Mouse (Mus musculus) thymus, postnatal 25 days (tissue): ENCODE results near the gene Tmem204.
"Not testable (repeated sequence)": the region's sequence is repeated elsewhere in the genome, so short reads cannot be mapped to it uniquely, and the experiment has no call there.

Experiments used
- DNase-seq: peaks from one replicate; pipeline ENCODE4 v3.0.0; 2022

Tmem204 gene

DNA sequence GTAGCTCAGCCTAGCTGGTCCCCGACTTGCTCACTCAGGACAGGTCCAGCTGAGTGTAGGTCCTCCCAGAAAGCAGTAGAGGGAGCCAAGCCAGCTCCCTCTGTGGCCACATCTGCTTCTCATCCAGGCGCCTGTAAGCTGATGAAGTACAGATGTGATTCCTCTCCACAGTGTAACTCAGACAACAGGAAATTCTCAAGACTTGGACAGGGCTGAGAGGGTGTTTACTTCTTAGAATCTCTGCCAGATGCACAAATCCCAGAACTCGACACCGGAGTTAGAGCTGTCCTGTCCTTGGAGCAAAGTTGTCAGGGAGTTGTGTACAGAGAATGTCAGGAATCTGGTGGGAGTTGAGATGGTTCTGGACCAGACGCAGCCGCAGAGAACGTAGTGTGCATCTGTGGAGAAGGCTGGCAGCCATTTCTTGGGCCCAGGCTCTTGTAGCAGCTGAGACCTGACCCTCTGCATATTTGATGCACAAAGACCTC lies at the start of gene Tmem204:
TSS of gene Tmem204 (minus strand) at position 148 of the 488 bp plus-strand sequence.
- DNase-seq, result no peak

DNA sequence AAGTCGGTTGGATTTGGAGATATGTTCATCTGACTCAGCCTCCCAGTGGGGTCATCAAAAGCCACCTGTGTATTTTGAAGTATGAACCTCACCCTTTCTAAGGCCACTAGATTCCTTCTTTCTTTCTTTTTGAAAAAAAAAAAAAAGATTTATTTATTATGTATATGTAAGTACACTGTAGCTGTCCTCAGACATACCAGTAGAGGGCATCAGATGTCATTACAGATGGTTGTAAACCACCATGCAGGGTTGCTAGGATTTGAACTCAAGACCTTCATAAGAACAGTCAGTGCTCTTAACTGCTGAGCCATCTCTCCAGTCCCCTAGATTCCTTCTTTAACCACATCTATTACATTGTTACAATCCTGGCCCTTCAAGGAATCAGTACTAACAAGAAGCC lies 46.7 kb upstream of the Tmem204 start:
- DNase-seq, result no peak

DNA sequence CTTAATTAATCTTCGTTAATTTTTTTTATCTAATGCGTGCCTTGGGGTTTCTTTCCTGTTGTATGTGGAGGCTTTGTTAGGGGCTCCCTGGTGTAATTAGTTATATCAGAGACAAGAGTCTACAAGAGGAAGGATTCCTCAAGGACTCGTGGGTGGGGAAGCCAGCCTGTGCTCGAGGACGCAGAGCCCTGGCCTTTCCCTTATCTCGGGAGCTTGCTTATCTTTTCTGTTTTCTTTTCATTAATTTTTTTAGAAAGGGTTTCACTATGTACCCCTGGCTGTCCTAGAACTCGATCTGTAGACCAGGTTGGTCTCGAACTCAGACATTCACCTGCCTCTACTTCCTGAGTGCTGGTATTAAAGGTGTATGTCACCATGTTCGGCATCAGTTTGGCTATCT lies 44.3 kb upstream of the Tmem204 start:
- DNase-seq, result no peak

DNA sequence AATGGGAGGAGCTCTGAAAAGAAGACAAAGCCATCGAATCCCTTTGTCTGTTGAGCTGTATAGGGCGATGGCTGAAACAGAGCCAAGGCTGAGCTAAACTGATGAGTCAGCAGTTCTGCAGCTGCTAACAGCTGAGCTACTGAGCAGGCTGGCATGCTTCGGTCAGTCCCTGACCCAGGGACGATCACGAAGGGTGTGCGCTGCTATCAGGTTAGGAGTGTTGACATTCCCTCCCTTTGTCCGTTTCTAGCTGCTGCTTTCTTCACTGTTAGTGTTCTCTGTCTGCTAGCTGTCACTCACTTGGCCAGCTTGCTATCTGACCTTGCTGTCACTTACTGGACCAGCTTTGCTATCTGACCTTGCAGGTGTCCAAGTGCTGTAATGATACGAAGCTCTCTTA lies 43.7 kb upstream of the Tmem204 start:
- DNase-seq, result no peak

DNA sequence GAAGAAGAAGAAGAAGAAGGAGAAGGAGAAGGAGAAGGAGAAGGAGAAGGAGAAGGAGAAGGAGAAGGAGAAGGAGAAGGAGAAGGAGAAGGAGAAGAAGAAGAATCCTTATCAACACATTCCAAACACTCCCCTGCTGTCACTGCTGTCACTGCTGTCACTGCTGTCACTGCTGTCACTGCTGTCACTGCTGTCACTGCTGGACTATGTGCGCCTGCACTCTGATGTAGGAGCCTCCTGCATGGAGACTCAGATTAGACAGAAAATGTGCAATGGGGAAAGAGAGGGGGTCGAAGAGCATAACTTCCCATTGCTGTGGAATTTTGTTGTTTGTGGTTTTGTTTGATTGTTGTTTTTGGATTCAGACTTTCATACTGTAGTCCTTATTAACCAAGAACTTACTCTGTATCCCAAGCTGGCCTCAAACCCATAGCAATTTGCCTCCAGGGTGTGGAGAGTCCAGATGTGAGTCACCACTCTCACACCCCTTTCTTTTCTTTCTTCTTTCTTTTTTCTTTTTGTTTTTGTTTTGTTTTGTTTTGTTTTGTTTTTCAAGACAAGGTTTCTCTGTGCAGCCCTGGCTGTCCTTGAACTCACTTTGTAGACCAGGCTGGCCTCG lies 42.2 kb upstream of the Tmem204 start:
- DNase-seq, result not testable (repeated sequence)

DNA sequence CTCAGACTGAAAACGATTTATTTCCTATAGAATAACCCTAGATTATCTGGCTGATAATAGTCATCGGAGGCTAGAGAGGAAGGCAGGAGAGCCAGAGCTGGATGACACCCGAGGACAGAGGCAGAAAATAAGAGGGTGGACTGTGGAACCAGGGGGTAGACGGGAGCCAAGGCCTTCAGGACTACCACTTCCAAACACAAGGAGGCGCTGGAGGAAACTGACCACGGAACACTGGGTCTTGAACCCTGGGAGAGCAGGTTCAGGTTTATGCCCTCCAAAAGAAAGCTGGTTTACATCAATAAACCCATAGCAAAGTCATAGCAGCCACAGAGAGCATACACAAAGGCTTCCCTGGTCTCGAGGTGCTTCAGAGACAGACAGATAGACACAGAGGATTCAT lies 40.6 kb upstream of the Tmem204 start:
- peak; percentile 52 for DNase-seq

DNA sequence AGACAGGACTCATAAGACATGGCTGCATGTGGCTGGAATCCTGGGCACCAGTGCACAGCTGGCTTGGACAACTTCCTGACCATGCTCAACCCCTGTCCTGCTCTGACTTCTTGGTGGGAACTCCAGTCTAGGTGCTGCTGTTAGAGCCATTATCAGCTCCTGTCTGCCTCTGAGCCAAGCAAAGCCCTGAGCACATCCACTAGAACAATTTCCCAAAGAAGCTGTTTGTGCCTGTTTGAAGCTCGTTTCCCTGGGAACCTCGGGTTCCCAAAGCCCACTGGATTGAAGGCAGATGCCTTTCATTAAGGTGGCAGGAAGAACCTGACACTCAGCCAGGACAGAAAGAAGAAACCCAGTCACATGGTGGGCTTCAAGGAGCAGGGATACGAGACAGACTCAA lies 37.0 kb upstream of the Tmem204 start, which contains the start of gene Ptx4:
TSS of gene Ptx4 (plus strand) at position 355 of the 400 bp plus-strand sequence.
- DNase-seq, result no peak

DNA sequence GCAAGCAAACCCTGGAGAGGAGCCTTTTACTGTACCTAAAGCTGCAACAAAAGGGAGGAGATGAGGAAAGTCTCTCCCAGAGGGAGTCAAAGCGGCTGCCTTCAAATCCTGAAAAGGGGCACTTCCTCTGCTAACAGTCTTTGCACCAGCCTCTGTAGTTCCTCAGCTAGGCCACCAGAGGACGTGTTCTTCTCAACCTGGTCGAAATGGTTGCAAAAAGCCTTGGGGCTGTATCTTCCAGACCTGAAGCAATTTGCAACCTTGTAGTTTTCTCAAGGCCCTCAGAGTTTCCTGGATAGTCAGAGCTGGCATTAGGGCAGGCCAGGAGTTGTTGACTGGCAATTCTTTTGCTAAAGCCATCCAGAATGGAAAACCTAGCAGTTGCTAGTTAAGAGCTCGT lies 33.9 kb upstream of the Tmem204 start:
- peak; percentile 33 for DNase-seq

DNA sequence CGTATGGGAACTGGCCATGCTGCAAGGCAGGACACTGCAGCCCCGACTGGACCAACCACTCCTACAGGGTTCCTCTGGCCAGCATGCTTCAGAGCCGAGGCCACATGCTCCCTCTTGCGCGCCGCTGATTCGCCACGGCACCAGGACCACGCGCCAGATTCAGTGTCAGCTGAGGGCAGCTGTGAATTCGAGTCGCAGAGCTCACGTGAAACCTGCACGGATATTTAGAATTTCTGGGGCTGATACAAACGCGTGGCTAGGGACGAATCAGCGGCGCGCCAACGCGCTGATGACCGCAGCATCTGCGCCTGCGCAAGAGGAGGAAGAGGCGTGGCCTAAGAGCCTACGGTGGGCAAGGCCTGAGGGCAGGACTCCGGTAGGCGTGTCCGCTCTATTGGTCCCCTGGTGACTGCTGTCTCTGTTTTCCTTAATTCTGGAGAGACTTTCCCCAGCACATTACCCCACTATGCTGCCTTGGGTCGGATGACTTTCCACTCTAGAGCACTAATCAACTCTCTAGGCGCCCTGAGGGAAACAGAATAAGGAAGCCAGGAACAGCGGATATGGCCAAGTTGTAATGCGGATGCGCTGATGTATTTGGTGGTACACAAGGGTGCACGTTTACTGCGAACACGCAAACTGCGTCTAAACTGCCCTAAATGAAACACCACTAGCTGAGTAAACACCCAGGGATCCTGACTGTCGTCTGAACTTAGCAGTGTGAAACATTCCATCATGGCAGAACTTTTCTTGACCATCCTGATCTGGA lies 32.5 kb upstream of the Tmem204 start, which contains the start of gene Telo2:
TSS of gene Telo2 (minus strand) at position 304 of the 769 bp plus-strand sequence.
- DNase-seq, result peak; percentile 93

DNA sequence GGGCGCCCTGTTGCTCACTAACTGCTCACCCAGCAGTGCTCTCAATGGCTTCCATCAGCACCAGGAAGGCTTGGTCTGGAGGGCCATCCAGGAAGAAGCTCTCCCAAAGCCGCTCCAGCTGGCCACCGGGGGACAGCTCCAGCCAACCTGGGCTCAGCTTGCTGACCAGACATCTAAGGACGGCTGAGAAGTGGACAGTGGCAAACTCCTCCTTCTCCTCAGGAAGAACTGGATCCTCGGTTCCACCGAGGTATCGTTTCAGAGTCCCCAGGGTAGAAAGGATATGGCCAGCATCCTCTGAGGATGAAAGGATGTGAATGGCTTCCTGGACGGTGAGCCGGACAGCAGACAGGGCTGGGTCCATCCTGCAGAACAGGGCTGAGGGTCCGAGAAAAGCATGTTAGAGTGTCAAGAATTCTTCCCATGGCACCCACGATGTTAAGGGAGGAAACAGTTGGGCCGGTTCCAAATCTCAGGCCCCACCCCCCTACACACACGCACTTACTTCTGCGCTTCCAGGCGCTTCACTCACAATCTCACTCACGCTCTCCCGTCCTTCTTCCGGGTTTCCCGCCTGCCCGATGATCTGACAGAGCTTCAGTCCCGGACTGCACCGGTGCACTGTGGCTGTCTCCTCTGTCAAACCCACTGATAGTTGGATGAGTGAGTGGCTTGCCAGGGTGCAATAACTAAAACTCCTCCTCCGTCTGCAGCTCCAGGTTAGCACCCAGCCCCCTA lies 31.7 kb upstream of the Tmem204 start:
- DNase-seq, result no peak

DNA sequence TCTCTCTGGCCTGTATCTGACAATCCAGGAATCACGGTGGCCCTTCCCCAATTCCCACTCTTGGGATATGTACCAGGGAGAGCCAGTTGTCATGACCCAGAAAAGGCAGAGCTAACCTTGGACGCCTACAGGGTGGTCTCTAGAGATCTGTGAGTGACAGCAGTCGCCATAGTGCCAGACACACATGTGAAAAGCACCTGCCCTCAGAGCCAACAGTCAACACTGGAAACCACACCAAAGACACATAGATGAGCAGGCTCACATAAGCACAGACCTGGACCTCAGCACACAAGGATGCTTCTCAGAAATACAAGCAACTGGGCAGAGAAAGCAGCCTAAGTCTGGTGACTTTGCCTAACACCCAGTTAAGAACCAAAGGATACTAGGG lies 29.0 kb upstream of the Tmem204 start:
- DNase-seq, result no peak

DNA sequence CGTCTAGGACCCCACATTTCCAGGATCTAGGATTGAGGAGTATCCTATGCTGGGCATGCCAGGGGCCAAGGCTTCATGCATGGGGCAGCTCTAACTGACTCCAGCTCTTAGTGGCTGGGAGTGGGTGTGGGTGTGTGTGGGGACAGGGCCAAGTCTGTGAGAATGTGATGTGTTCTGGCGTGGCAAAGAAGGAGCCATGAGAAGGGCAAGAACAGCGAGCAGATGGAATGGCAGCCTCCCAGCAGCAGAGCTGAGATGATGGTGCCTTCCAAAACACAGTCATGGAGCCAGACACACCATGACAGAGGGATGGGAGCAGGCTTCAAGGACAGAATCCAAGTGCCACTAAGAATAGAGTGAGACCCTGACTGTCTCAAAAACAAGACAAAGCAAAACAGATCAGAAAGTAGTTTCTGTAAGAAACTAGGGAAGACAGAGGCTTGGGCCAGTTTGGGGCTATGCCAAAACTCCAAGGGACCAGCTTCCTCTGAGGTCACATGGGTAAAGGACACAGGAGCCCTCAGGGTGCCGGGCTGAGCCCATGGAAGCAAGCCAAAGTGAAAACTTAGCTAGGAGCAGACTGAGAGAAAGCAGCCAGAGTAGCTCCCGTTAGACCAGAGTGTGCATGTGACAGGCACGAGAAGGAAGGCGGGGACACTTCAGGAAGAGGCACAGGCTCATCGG lies 28.5 kb upstream of the Tmem204 start:
- no peak for DNase-seq

DNA sequence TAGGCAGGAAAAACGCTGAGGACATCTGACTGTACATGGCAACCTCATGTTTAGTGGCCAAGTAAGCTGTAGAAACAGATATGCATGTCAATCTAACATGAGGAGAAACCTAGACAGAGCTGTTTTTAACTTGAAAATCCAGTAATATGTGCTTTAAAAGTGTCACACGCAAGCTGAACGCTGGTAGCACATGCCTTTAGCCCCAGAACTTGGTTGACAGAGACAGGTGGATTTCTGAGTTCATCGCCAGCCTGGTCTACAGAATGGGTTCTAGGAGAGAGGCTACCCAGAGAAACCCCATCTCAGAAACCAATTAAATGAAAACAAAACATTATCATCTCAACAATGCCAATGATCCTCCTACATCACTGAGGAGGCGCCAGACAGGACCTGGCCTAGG lies 27.8 kb upstream of the Tmem204 start:
- DNase-seq, result no peak

DNA sequence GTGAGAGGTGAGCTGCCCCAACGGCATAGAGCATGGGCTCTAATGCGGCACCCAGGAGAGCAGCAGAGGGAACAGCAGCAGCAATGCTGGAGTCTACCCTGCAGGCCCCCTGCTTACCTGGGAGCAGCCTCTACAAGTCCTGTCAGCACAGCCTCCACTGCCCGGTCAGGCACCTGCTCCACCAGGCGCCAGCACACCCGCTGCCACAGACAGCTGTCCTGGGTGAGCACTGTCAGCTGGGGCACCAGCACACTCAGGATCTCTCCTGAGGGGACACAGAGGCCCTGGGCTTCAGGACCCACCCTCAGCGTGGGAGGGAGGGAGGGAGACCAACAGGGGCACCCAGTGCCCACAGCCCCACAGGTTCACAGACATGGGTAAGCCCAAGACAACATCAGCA lies 27.2 kb upstream of the Tmem204 start:
- no peak for DNase-seq

DNA sequence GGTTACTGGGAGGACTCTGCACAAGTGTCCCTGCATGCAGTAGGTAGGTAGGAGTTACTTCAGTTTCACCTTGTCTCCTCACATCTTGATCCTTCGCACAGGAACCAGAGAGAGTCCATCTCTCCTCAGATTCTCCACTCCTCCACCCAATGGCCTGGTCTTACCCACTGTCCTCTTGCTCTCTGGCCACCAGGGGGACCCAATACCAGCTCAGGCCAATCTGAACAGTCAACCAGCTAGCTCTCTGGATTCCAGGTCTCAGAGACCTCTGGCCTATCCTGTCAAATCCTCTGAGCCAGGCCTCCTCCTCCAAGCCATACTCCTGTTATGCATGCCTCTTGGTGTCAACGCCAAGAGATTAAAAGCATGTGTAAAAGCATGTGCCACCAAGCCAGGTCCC lies 26.2 kb upstream of the Tmem204 start:
- DNase-seq, result no peak

DNA sequence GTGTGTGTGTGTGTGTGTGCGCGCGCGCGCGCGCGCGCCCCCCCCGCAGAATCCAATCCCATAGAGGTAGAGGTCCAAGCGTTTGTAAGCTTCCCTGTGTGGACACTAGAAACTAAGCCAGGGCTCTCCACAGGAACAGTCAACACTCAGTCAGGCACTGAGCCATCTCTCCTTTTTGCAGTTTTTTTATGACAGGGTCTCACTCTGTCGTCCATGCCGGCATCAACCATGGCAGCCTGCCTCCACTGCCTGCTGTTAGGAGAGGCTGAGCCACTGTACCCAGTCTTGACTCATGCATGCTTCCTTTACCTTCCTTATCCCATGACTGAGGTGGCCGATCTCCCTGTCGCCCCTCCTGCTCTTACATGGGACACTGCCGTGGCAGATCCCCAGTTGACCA lies 24.4 kb upstream of the Tmem204 start:
- DNase-seq, result no peak

DNA sequence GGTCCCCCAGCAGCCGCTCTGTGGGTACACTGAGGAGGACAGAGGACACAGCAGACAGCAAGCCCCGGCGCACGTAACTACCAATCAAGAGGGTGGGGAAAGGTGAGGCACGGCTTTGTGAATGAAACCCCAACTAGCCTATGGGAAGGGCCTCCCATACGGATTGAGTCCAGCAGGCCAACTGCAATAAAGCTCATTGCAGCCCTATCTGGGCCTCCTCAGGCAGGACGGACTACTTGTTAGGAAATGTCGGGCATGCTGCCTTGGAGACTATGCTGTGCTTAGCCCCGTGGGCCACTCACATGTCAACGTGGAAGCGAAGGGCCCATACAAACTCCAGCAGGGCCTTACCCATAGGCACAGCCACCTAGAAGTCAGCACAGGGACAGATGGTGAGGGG lies 17.9 kb upstream of the Tmem204 start:
- no peak for DNase-seq

DNA sequence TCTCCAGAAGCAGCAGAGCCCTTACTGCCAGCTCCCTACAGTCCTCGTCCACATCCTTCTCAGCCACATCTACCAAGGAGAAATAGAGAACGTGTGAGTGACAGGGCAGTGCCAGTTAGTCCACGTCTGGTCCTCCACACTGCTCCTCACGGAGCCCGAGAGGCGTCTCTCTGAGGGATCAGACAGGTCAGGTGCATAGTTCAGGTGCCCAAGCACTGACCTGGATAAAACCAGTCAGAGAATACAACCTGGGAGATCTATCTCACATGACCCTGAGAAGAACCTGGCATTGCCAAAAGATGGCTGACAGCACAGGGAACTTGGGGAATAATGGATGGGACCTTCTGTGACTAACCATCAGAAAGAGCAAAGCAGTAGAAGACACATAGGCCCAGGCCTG lies 16.7 kb upstream of the Tmem204 start:
- no peak for DNase-seq

DNA sequence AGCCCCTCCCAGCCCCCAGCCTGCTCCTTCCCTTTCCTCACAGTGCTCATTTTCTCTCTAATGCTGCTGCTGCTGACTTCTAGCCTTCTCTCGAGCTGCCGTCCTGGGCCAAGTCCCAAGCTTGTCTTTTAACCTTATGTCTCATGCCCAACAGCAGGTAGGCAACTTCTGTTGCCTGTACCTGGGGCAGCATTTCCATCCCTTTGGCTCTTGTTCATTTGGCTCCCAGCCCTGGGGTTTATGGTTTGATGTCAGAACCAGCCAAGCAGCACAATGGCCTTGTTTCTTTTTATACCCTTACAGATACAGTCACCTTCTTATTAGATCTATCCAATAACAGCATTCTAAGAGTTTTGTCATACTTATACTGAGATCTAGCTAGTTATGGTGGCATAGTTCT lies 12.8 kb upstream of the Tmem204 start:
- no peak for DNase-seq

DNA sequence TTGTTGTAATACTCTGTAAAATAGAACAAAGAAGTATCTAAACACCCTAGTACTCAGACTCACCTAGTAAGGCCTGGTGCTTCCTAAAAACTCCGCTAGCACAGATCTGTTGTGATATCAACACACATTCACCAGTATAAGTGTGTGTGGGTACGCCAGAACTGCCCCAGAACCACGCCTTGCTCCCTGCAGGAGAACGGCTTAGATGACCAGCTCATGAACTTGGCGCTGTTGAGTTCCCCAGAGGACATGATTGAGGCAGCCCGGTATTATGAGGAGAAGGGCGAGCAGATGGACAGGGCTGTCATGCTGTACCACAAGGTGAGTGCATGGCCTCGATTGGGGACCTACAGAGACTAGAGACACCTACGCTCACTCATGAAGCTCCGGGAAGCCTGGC lies 7.1 kb upstream of the Tmem204 start:
- DNase-seq, result no peak

DNA sequence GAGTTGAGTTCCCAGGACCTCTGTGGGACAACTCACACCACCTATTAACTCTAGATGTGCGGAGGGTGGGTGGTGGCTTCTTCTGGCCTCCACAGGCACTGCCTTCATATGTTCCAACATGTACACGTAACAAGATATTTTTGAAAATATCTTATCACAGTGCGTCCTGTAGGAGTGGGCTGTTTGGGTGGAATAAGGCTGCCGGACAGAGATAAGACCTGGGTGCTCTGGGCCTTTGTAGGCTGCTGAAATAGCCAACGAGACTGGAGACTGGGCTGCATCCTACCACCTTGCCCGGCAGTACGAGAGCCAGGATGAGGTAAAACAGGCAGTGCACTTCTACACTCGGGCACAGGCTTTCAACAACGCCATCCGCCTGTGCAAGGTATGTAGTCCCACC lies 5.8 kb upstream of the Tmem204 start:
- no peak for DNase-seq

DNA sequence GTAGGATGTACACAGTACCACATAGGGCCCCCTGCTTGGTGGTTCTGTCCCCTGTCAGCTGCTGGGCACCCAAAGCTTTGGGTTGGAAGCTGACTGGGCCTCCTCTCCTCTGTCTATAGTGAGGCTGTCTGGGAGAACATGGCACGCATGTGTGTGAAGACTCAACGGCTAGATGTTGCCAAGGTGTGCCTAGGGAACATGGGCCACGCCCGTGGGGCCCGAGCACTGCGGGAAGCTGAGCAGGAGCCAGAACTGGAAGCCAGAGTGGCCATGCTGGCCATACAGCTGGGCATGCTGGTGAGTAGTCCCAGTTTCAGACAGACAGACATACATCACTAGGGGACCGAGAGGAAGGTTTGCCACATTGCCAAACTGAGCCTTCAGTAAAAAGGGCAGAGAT lies 3.3 kb upstream of the Tmem204 start:
- DNase-seq, result no peak

DNA sequence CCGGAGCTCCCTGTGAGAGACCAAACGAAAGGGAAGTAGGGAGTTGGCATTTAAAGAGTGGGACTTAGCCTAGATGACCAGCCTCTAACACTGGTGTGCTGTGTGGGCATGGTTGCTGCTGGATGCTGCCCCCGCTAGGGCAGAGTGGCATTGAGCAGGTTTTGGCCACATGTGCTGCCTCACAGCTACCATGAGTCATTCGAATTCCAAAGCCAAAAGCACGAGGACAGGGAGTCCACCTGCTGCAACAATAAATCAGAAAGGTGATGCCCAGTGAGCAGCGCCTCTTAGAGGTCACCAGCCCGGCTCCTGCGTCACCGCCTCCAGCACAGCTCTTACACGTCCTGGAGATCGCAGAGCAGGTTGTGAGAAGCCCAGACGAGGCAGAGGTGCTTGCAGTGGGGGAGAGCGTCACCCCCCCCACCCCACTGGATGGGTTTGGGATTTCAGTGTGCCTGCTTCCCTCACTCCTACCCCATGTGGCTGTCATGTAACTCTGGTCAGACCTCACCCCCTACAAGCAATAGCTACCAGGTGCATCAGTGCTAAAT lies 1.5 kb upstream of the Tmem204 start:
- no peak for DNase-seq
